Mouse (Mus musculus) left cerebral cortex, postnatal 10 days (tissue): ENCODE results near the gene Hbb-bt. TPM values are rescaled to one million over a fixed set of nuclear protein-coding genes. Genes with fewer than 3 reads are reported as not detected.
"Not testable (repeated sequence)": the region's sequence is repeated elsewhere in the genome, so short reads cannot be mapped to it uniquely, and the experiment has no call there.

Source experiments
- DNase-seq, 2 experiments: peaks; one replicate each; pipeline ENCODE4 v3.0.0; 2021 to 2022; ENCODE audit warnings: low spot score in 2 of 2, mixed read lengths in 1 of 2; ENCODE audit errors: extremely low spot score in 1 of 2
- intact Hi-C: fragments of 180-260 bp; cut with DNase I; formaldehyde crosslinking; loops from one replicate; pipeline ENCODE4 v1.15.1; 2025
- total RNA-seq, 2 experiments: library from RNA; stranded (reverse); gene quantifications; 2 replicates each; pipeline ENCODE4 v1.2.3; 2021

Hbb-bt gene
- total RNA-seq = 100 to 1,000 TPM in 1 of 2 experiments, 10 to 100 TPM in 1; 58.1 to 118 TPM

GRCm38 (mm10) chr7:103813766-103814165 is at the start of gene Hbb-bt:
TSS of gene Hbb-bt (minus strand) at chr7:103813996.
- intact Hi-C loops = no loop called here
- DNase-seq = no peak

- no peak for DNase-seq
- intact Hi-C loops = loop anchor here (10.0 kb wide), 1 partner anchor 907 kb away; the partner anchor contains the start of gene Olfr575
Observed at GRCm38 (mm10) chr7:103861531-103861930, 47.7 kb upstream of the Hbb-bt start.

GRCm38 (mm10) chr7:103860855-103861254 is 47.1 kb upstream of the Hbb-bt start:
- DNase-seq = no peak
- intact Hi-C loops = loop anchor here (10.0 kb wide), 1 partner anchor 906 kb away; the partner anchor contains the start of gene Olfr575

- intact Hi-C loops = no loop called here
- DNase-seq = no peak
Observed at GRCm38 (mm10) chr7:103859076-103859475, 45.3 kb upstream of the Hbb-bt start.

- DNase-seq = no peak
- intact Hi-C loops = no loop called here
Observed at GRCm38 (mm10) chr7:103854669-103855068, 40.9 kb upstream of the Hbb-bt start.

- intact Hi-C loops = no loop called here
- DNase-seq = no peak
Observed at GRCm38 (mm10) chr7:103853090-103853489, 39.3 kb upstream of the Hbb-bt start, which contains the start of gene Hbb-y. TSS of gene Hbb-y (minus strand) at chr7:103853216.

GRCm38 (mm10) chr7:103844525-103845325 is 30.9 kb upstream of the Hbb-bt start:
- intact Hi-C loops = no loop called here
- DNase-seq = no peak

- intact Hi-C loops = no loop called here
- DNase-seq = no peak
Observed at GRCm38 (mm10) chr7:103843034-103843433, 29.2 kb upstream of the Hbb-bt start, which contains the start of gene Hbb-bh1. TSS of gene Hbb-bh1 (minus strand) at chr7:103843164.

- DNase-seq = no peak
- intact Hi-C loops = no loop called here
Observed at GRCm38 (mm10) chr7:103840268-103840667, 26.5 kb upstream of the Hbb-bt start, which contains the start of gene Hbb-bh2. TSS of gene Hbb-bh2 (minus strand) at chr7:103840520.

- intact Hi-C loops = no loop called here
- DNase-seq = no peak
Observed at GRCm38 (mm10) chr7:103827808-103828207, 14.0 kb upstream of the Hbb-bt start, which contains the start of gene Hbb-bs. TSS of gene Hbb-bs (minus strand) at chr7:103828096.

GRCm38 (mm10) chr7:103827139-103827538 is 13.3 kb upstream of the Hbb-bt start:
- intact Hi-C loops, DNase-seq: not testable (repeated sequence)

GRCm38 (mm10) chr7:103826255-103826887 is 12.6 kb upstream of the Hbb-bt start:
- intact Hi-C loops = no loop called here
- no peak for DNase-seq

GRCm38 (mm10) chr7:103825536-103826254 is 11.9 kb upstream of the Hbb-bt start:
- intact Hi-C loops = no loop called here
- DNase-seq = no peak

GRCm38 (mm10) chr7:103824597-103824996 is 10.8 kb upstream of the Hbb-bt start:
- intact Hi-C loops = no loop called here
- no peak for DNase-seq

- DNase-seq, intact Hi-C loops: not testable (repeated sequence)
Observed at GRCm38 (mm10) chr7:103815085-103815484, 1.3 kb upstream of the Hbb-bt start.

- DNase-seq, intact Hi-C loops: not testable (repeated sequence)
Observed at GRCm38 (mm10) chr7:103813152-103813551, 644 bp downstream of the Hbb-bt start.

GRCm38 (mm10) chr7:103812174-103812573 is 1.6 kb downstream of the Hbb-bt start:
- no peak for DNase-seq
- intact Hi-C loops = no loop called here

GRCm38 (mm10) chr7:103811223-103811845 is 2.5 kb downstream of the Hbb-bt start:
- intact Hi-C loops = no loop called here
- no peak for DNase-seq

- no peak for DNase-seq
Observed at GRCm38 (mm10) chr7:103810746-103811145, 3.0 kb downstream of the Hbb-bt start.

More at GRCm38 (mm10) chr7:103810746-103811145, 3.0 kb downstream of the Hbb-bt start:
- intact Hi-C loops = no loop called here
